Mouse (Mus musculus) CH12.LX (cell line): Measurements from ENCODE around the gene Gm26566. TPM values are rescaled to one million over a fixed set of nuclear protein-coding genes. Genes with fewer than 3 reads are reported as not detected.
"Not testable (repeated sequence)": the region's sequence is repeated elsewhere in the genome, so short reads cannot be mapped to it uniquely, and the experiment has no call there.

Experiments used
- DNase-seq: peaks from one replicate; pipeline ENCODE4 v3.0.0-alpha.2; 2013; ENCODE audit errors: extremely low read depth
- H3K27ac ChIP-seq: 2 replicates; pipeline ENCODE4 v1.5.1; 2012; ENCODE audit warnings: low read depth, mild to moderate bottlenecking, control low read depth, moderate library complexity; ENCODE audit not compliant: insufficient read depth
- H3K27me3 ChIP-seq: replicated peaks from 2 replicates; pipeline ENCODE3; 2012; ENCODE audit warnings: inconsistent platforms
- H3K36me3 ChIP-seq, 2 experiments: replicated peaks in 1 of 2; 2 replicates each; pipeline versions ENCODE3 to v1.6.1; 2012; ENCODE audit warnings: inconsistent platforms in 1 of 2, low read length in 1 of 2, mild to moderate bottlenecking in 1 of 2, mixed read lengths in 1 of 2, moderate library complexity in 1 of 2; ENCODE audit not compliant: control insufficient read depth in 1 of 2, insufficient read depth in 1 of 2
- H3K4me1 ChIP-seq, 2 experiments: 2 replicates each; pipeline ENCODE4 v1.6.1; 2012; ENCODE audit warnings: inconsistent platforms in 1 of 2, moderate library complexity in 1 of 2; ENCODE audit not compliant: insufficient read depth in 2 of 2, control insufficient read depth in 1 of 2
- H3K4me2 ChIP-seq: 2 replicates; pipeline ENCODE4 v1.6.1; 2012; ENCODE audit warnings: low read depth, mild to moderate bottlenecking, control low read depth; ENCODE audit not compliant: poor library complexity, insufficient read depth, severe bottlenecking
- H3K4me3 ChIP-seq, 3 experiments: fragments of 150-350 bp in 1 of 3; sonication (generic) in 1 of 3; replicated peaks in 1 of 3; 2 replicates each; pipeline versions ENCODE3 to v1.5.1; 2011 to 2012; ENCODE audit warnings: low read depth in 2 of 3, low read length in 2 of 3, mild to moderate bottlenecking in 2 of 3, moderate library complexity in 2 of 3, control low read depth in 1 of 3, improper control_type of control experiment in 1 of 3, inconsistent platforms in 1 of 3, mixed read lengths in 1 of 3; ENCODE audit not compliant: poor library complexity in 1 of 3
- H3K79me2 ChIP-seq: replicated peaks from 2 replicates; pipeline ENCODE4 v1.6.1; 2012; ENCODE audit warnings: mild to moderate bottlenecking, moderate library complexity; ENCODE audit not compliant: control insufficient read depth, poor library complexity, insufficient read depth, severe bottlenecking; ENCODE audit errors: extremely low read depth
- H3K9ac ChIP-seq: 2 replicates; pipeline ENCODE4 v1.6.1; 2012; ENCODE audit warnings: low read depth, mild to moderate bottlenecking, control low read depth, moderate library complexity; ENCODE audit not compliant: insufficient read depth
- H3K9me3 ChIP-seq: replicated peaks from 2 replicates; pipeline ENCODE3; 2012; ENCODE audit warnings: low read length, inconsistent platforms, mixed read lengths
- BHLHE40 ChIP-seq: IDR thresholded peaks from 2 replicates; pipeline ENCODE4 v1.6.1; 2011; ENCODE audit warnings: mild to moderate bottlenecking, low read depth, low read length, improper control_type of control experiment
- CTCF ChIP-seq, 2 experiments: IDR thresholded peaks in 1 of 2; conservative IDR thresholded peaks in 1 of 2; 2 replicates each; pipeline ENCODE4 v1.5.1; 2011 to 2012; ENCODE audit warnings: low read depth in 2 of 2, low read length in 2 of 2, improper control_type of control experiment in 1 of 2, inconsistent platforms in 1 of 2, mild to moderate bottlenecking in 1 of 2, moderate library complexity in 1 of 2
- UBTF ChIP-seq: IDR thresholded peaks from 2 replicates; pipeline ENCODE4 v1.6.1; 2012; ENCODE audit warnings: low read depth, mild to moderate bottlenecking, inconsistent platforms, low read length, improper control_type of control experiment, moderate library complexity
- ZMIZ1 ChIP-seq: IDR thresholded peaks from 2 replicates; pipeline ENCODE4 v1.6.1; 2012; ENCODE audit warnings: low read depth, mild to moderate bottlenecking, inconsistent platforms, low read length, improper control_type of control experiment
- dilution Hi-C: fragments of 300-500 bp; cut with MboI; formaldehyde crosslinking; loops from 2 replicates; pipeline ENCODE4 v1.14.3; 2020; ENCODE audit warnings: low sequenced_read_pairs; ENCODE audit not compliant: extremely low pct_unique_long_range_greater_than_20kb, extremely low pct_ligation_motif_present
- in situ Hi-C: fragments of 300-500 bp; cut with MboI; formaldehyde crosslinking; loops from 3 replicates; pipeline ENCODE4 v1.14.3; 2019; ENCODE audit warnings: low sequenced_read_pairs, low pct_ligation_motif_present, low pct_unique_long_range_greater_than_20kb, mixed read lengths
- polyA plus RNA-seq: library from polyadenylated mRNA; unstranded; fragments of >175 nt; gene quantifications from 2 replicates; pipeline ENCODE4 v1.2.1, GENCODE M21; 2012; ENCODE audit warnings: low read depth; ENCODE audit not compliant: insufficient read length
- total RNA-seq, 2 experiments: library from RNA; depleted of rRNA; stranded (reverse); fragments of 300-350 nt in 1 of 2; fragments of >200 nt in 1 of 2; gene quantifications; 2 replicates each; pipeline ENCODE4 v1.2.3; 2012 to 2014

The Gm26566 gene
- total and polyA plus RNA-seq, 3 experiments, result 0.49 to 11.9 TPM; not detected in 1

- H3K36me3 ChIP-seq, H3K27ac ChIP-seq, in situ Hi-C loops, DNase-seq, H3K27me3 ChIP-seq, H3K79me2 ChIP-seq, H3K4me1 ChIP-seq, H3K9me3 ChIP-seq, dilution Hi-C loops: not testable (repeated sequence)
- Histone ChIP-seq H3K9ac (peak within 1 kb of the TSS; percentile 60; the same call in 1 of the 2 replicates), H3K4me3 (peak within 1 kb of the TSS in 1 of 3 experiments; percentile 63), H3K4me2 (peak within 1 kb of the TSS; percentile 56; the same call in 1 of the 2 replicates)
- peak; percentile 32; the same call in 1 of the 2 replicates for TF ChIP-seq ZMIZ1
- peak; percentile 34; the same call in 1 of the 2 replicates for TF ChIP-seq BHLHE40
These were observed 38.1 kb downstream of the Gm26566 start, which contains the start of gene Gm13283 for GRCm38 (mm10) chr4:88759610-88760268. TSS of gene Gm13283 (plus strand) at chr4:88760119.

- peak; percentile 56 for DNase-seq
- in situ Hi-C loops, H3K79me2 ChIP-seq, H3K9me3 ChIP-seq, dilution Hi-C loops, H3K4me1 ChIP-seq, H3K27me3 ChIP-seq, H3K27ac ChIP-seq, H3K36me3 ChIP-seq: not testable (repeated sequence)
- Histone ChIP-seq H3K4me2 (peak overlapping the region; percentile 56; the same call in 1 of the 2 replicates), H3K9ac (peak overlapping the region; percentile 60; the same call in 1 of the 2 replicates), H3K4me3 (peak overlapping the region in 1 of 3 experiments; percentile 63)
- TF ChIP-seq UBTF (0 out of 2 replicates have a peak, but pooled peaks have one; percentile 42), CTCF (conservative IDR thresholded peaks at IDR 0.05 in 1 of 2, IDR thresholded peaks at IDR 0.05 in 1 of 2; ENCODE audit: low read depth in 2 of 2, low read length in 2 of 2) (peak in 1 of 2 experiments; percentile 42; a peak in 2 of 4 replicates)
These were observed 38.8 kb downstream of the Gm26566 start for GRCm38 (mm10) chr4:88760431-88760830.

GRCm38 (mm10) chr4:88761776-88762175, 40.2 kb downstream of the Gm26566 start:
- dilution Hi-C loops, H3K9ac ChIP-seq, H3K27ac ChIP-seq, in situ Hi-C loops, H3K4me2 ChIP-seq, H3K79me2 ChIP-seq, H3K4me3 ChIP-seq, DNase-seq, H3K36me3 ChIP-seq, H3K4me1 ChIP-seq, H3K27me3 ChIP-seq, H3K9me3 ChIP-seq: not testable (repeated sequence)

- DNase-seq, H3K36me3 ChIP-seq, H3K79me2 ChIP-seq, H3K4me3 ChIP-seq, H3K27me3 ChIP-seq, in situ Hi-C loops, H3K4me1 ChIP-seq, H3K9me3 ChIP-seq, H3K9ac ChIP-seq, dilution Hi-C loops, H3K27ac ChIP-seq: not testable (repeated sequence)
- H3K4me2 ChIP-seq, result peak overlapping the region; percentile 85; the same call in 1 of the 2 replicates
These were observed 40.7 kb downstream of the Gm26566 start for GRCm38 (mm10) chr4:88762341-88762740.
